Mouse (Mus musculus) midbrain, embryonic 14.5 days (tissue): Measurements from ENCODE around the gene Pde2a. TPM values are rescaled to one million over a fixed set of nuclear protein-coding genes. Genes with fewer than 3 reads are reported as not detected.

Source experiments
- ATAC-seq: fragments of 200-750 bp; cut with Nextera tagmentation; 2 replicates; pipeline ENCODE4 v1.8.0; 2017; ENCODE audit warnings: moderate number of reproducible peaks, moderate library complexity; ENCODE audit not compliant: low FRiP score, low TSS enrichment
- DNase-seq: peaks from one replicate; pipeline ENCODE4 v3.0.0-alpha.2; 2015
- H3K27ac ChIP-seq: fragments of 300-500 bp; sonication (generic); replicated peaks from 2 replicates; pipeline ENCODE4 v1.5.1; 2014; ENCODE audit warnings: mild to moderate bottlenecking, low read depth, low read length, moderate library complexity
- H3K27me3 ChIP-seq: fragments of 300-500 bp; sonication (generic); 2 replicates; pipeline ENCODE4 v1.6.1; 2014; ENCODE audit warnings: low read length, control low read depth, mixed read lengths; ENCODE audit not compliant: control insufficient read depth, insufficient read depth
- H3K36me3 ChIP-seq: fragments of 300-500 bp; sonication (generic); 2 replicates; pipeline ENCODE4 v1.6.1; 2014; ENCODE audit warnings: low read length, control low read depth; ENCODE audit not compliant: control insufficient read depth, insufficient read depth
- H3K4me1 ChIP-seq: fragments of 300-500 bp; sonication (generic); 2 replicates; pipeline ENCODE4 v1.6.1; 2014; ENCODE audit warnings: mild to moderate bottlenecking, antibody characterized with exemption, low read length, control low read depth; ENCODE audit not compliant: control insufficient read depth, insufficient read depth
- H3K4me2 ChIP-seq: fragments of 300-500 bp; sonication (generic); 2 replicates; pipeline ENCODE4 v1.6.1; 2014; ENCODE audit warnings: mild to moderate bottlenecking, low read length, moderate library complexity
- H3K4me3 ChIP-seq: fragments of 300-500 bp; sonication (generic); replicated peaks from 2 replicates; pipeline ENCODE4 v1.5.1; 2014; ENCODE audit warnings: low read depth, low read length
- H3K9ac ChIP-seq: fragments of 300-500 bp; sonication (generic); replicated peaks from 2 replicates; pipeline ENCODE4 v1.6.1; 2014; ENCODE audit warnings: mild to moderate bottlenecking, low read length, moderate library complexity
- H3K9me3 ChIP-seq: fragments of 300-500 bp; sonication (generic); 2 replicates; pipeline ENCODE4 v1.6.1; 2016; ENCODE audit warnings: low read length, control low read depth, mixed read lengths; ENCODE audit not compliant: control insufficient read depth
- WGBS: fragments of 180-500 bp; shearing (Covaris S2); extraction: QIAGEN DNeasy Blood & Tissue Kit; methylation state at CpG from one replicate; pipeline ENCODE4 v1.1.7; 2014; 5-methylcytosine and 5-hydroxymethylcytosine counted together
- polyA plus RNA-seq: library from polyadenylated mRNA; unstranded; fragments of >200 nt; fragmentation: Nextera tagmentation; extraction: Ambion mirVana; gene quantifications from 2 replicates; pipeline ENCODE4 v1.2.1, GENCODE M21; 2014

Pde2a gene
- polyA plus RNA-seq, 1 experiment from 2014 or later: 23.0 TPM

GRCm38 (mm10) chr7:101459305-101459813 lies 37.9 kb downstream of the Pde2a start:
- H3K9me3 ChIP-seq: no peaks in the 10 kb centered on the region
- H3K4me1 ChIP-seq: peaks cover 15% of the 10 kb centered on the region; the same call in 1 of the 2 replicates
- no peak overlapping the region for H3K4me2 ChIP-seq
- ATAC-seq (no peak), DNase-seq (no peak)
- H3K9ac ChIP-seq: no peak overlapping the region
- H3K27ac ChIP-seq: no peak overlapping the region
- no peaks in the 10 kb centered on the region for H3K27me3 ChIP-seq
- no peaks in the 10 kb centered on the region for H3K36me3 ChIP-seq
- no peak overlapping the region for H3K4me3 ChIP-seq
- WGBS: 82% methylated on average over 9 of the region's 9 CpGs

- ATAC-seq (peak; percentile 15; the same call in 1 of the 2 replicates), DNase-seq (no peak)
- Histone ChIP-seq H3K36me3 (no peaks in the 10 kb centered on the region), H3K27ac (no peak overlapping the region), H3K27me3 (no peaks in the 10 kb centered on the region), H3K9me3 (no peaks in the 10 kb centered on the region), H3K9ac (no peak overlapping the region), H3K4me2 (no peak overlapping the region), H3K4me3 (no peak overlapping the region), H3K4me1 (peaks cover 15% of the 10 kb centered on the region; the same call in 1 of the 2 replicates)
- 62% methylated on average over 10 of the region's 10 CpGs for WGBS
Observed at GRCm38 (mm10) chr7:101459923-101460607, 38.6 kb downstream of the Pde2a start.

GRCm38 (mm10) chr7:101460608-101460957 lies 39.1 kb downstream of the Pde2a start:
- H3K4me3 ChIP-seq: no peak overlapping the region
- H3K9me3 ChIP-seq: no peaks in the 10 kb centered on the region
- H3K4me1 ChIP-seq: peaks cover 15% of the 10 kb centered on the region; the same call in 1 of the 2 replicates
- H3K27ac ChIP-seq: no peak overlapping the region
- ATAC-seq: peak; percentile 18; the same call in 1 of the 2 replicates
- WGBS: 44% methylated on average over 10 of the region's 10 CpGs
- H3K4me2 ChIP-seq: no peak overlapping the region
- H3K36me3 ChIP-seq: no peaks in the 10 kb centered on the region
- no peaks in the 10 kb centered on the region for H3K27me3 ChIP-seq
- DNase-seq: peak; percentile 56
- H3K9ac ChIP-seq: no peak overlapping the region

GRCm38 (mm10) chr7:101461571-101461970 lies 40.1 kb downstream of the Pde2a start:
- Histone ChIP-seq H3K4me2 (no peak overlapping the region), H3K9ac (no peak overlapping the region), H3K4me3 (no peak overlapping the region), H3K9me3 (no peaks in the 10 kb centered on the region), H3K4me1 (peaks cover 15% of the 10 kb centered on the region; the same call in 1 of the 2 replicates), H3K27me3 (no peaks in the 10 kb centered on the region), H3K27ac (no peak overlapping the region), H3K36me3 (no peaks in the 10 kb centered on the region)
- WGBS: 91% methylated on average over 11 of the region's 11 CpGs
- no peak for DNase-seq
- no peak for ATAC-seq

GRCm38 (mm10) chr7:101462327-101463068 lies 41.0 kb downstream of the Pde2a start:
- no peaks in the 10 kb centered on the region for H3K27me3 ChIP-seq
- H3K27ac ChIP-seq: no peak overlapping the region
- no peak overlapping the region for H3K9ac ChIP-seq
- no peak overlapping the region for H3K4me3 ChIP-seq
- H3K9me3 ChIP-seq: no peaks in the 10 kb centered on the region
- H3K4me1 ChIP-seq: peaks cover 8% of the 10 kb centered on the region; the same call in 1 of the 2 replicates
- DNase-seq: no peak
- WGBS: 78% methylated on average over 14 of the region's 14 CpGs
- no peak for ATAC-seq
- H3K4me2 ChIP-seq: no peak overlapping the region
- no peaks in the 10 kb centered on the region for H3K36me3 ChIP-seq

- Histone ChIP-seq H3K27ac (no peak overlapping the region), H3K9ac (no peak overlapping the region), H3K27me3 (no peaks in the 10 kb centered on the region), H3K4me2 (no peak overlapping the region), H3K4me3 (no peak overlapping the region), H3K4me1 (peaks cover 7% of the 10 kb centered on the region; the same call in 1 of the 2 replicates), H3K36me3 (no peaks in the 10 kb centered on the region), H3K9me3 (no peaks in the 10 kb centered on the region)
- 69% methylated on average over 11 of the region's 11 CpGs for WGBS
- ATAC-seq (no peak), DNase-seq (no peak)
Observed at GRCm38 (mm10) chr7:101463665-101464271, 42.3 kb downstream of the Pde2a start.

GRCm38 (mm10) chr7:101464927-101465326 lies 43.4 kb downstream of the Pde2a start:
- no peak for ATAC-seq
- H3K4me2 ChIP-seq: no peak overlapping the region
- 64% methylated on average over 4 of the region's 4 CpGs for WGBS
- H3K4me1 ChIP-seq: peaks cover 7% of the 10 kb centered on the region; the same call in 1 of the 2 replicates
- no peak overlapping the region for H3K9ac ChIP-seq
- no peak for DNase-seq
- H3K27me3 ChIP-seq: no peaks in the 10 kb centered on the region
- no peak overlapping the region for H3K4me3 ChIP-seq
- H3K9me3 ChIP-seq: no peaks in the 10 kb centered on the region
- no peaks in the 10 kb centered on the region for H3K36me3 ChIP-seq
- H3K27ac ChIP-seq: no peak overlapping the region

GRCm38 (mm10) chr7:101465392-101465791 lies 43.9 kb downstream of the Pde2a start:
- no peak overlapping the region for H3K4me3 ChIP-seq
- DNase-seq: peak; percentile 30
- no peaks in the 10 kb centered on the region for H3K36me3 ChIP-seq
- H3K9ac ChIP-seq: no peak overlapping the region
- ATAC-seq: no peak
- H3K9me3 ChIP-seq: no peaks in the 10 kb centered on the region
- WGBS: 57% methylated on average over 14 of the region's 14 CpGs
- H3K27me3 ChIP-seq: no peaks in the 10 kb centered on the region
- peaks cover 3% of the 10 kb centered on the region; the same call in 1 of the 2 replicates for H3K4me1 ChIP-seq
- no peak overlapping the region for H3K4me2 ChIP-seq
- H3K27ac ChIP-seq: no peak overlapping the region
